Mouse (Mus musculus) lung, postnatal 0 days (tissue): ENCODE data around the gene Catip.

Source experiments
- CTCF ChIP-seq: IDR thresholded peaks from 2 replicates; pipeline ENCODE4 v1.5.1; 2016; ENCODE audit warnings: antibody characterized with exemption, mild to moderate bottlenecking
- EP300 ChIP-seq: IDR thresholded peaks from 2 replicates; pipeline ENCODE4 v1.6.1; 2016; ENCODE audit warnings: antibody characterized with exemption, mild to moderate bottlenecking, control low read depth

GRCm38 (mm10) chr1:74352532-74353096, 9.3 kb upstream of the Catip start:
- TF ChIP-seq CTCF: no peak
- no peak for TF ChIP-seq EP300
